Mouse (Mus musculus) lung, adult 2 months (tissue): ENCODE results near the gene Nudt3. TPM values are rescaled to one million over a fixed set of nuclear protein-coding genes. Genes with fewer than 3 reads are reported as not detected.
"Not testable (repeated sequence)": the region's sequence is repeated elsewhere in the genome, so short reads cannot be mapped to it uniquely, and the experiment has no call there.

Experiments used
- DNase-seq: peaks from one replicate; pipeline ENCODE4 v3.0.0; 2022
- H3K4me1 ChIP-seq: fragments of 200-500 bp; 2 replicates; pipeline ENCODE4 v1.6.1; 2011; ENCODE audit warnings: low read length; ENCODE audit not compliant: control insufficient read depth, insufficient read depth
- H3K4me3 ChIP-seq: fragments of 200-500 bp; replicated peaks from 2 replicates; pipeline ENCODE3; 2011; ENCODE audit warnings: low read depth, mild to moderate bottlenecking, control low read depth, low read length; ENCODE audit errors: extremely low read depth
- CTCF ChIP-seq: fragments of 200-500 bp; IDR thresholded peaks from 2 replicates; pipeline ENCODE4 v1.5.1; 2011; ENCODE audit warnings: mild to moderate bottlenecking, low read length, control low read depth; ENCODE audit not compliant: insufficient read depth
- POLR2A ChIP-seq: fragments of 200-500 bp; IDR thresholded peaks from 2 replicates; pipeline ENCODE4 v1.6.1; 2011; ENCODE audit warnings: low read depth, mild to moderate bottlenecking, control low read depth, low read length, borderline replicate concordance; ENCODE audit errors: extremely low read depth
- WGBS: fragments of 180-500 bp; shearing (Covaris S2); methylation state at CpG from one replicate; pipeline ENCODE4 v1.1.7; 2018; 5-methylcytosine and 5-hydroxymethylcytosine counted together
- polyA plus RNA-seq: library from polyadenylated mRNA; depleted of rRNA; stranded (reverse); fragments of >200 nt; gene quantifications from 2 replicates; pipeline ENCODE4 v1.2.3, GENCODE M21; 2012

Nudt3 gene
- polyA plus RNA-seq, 1 experiment = 60.4 TPM

DNA sequence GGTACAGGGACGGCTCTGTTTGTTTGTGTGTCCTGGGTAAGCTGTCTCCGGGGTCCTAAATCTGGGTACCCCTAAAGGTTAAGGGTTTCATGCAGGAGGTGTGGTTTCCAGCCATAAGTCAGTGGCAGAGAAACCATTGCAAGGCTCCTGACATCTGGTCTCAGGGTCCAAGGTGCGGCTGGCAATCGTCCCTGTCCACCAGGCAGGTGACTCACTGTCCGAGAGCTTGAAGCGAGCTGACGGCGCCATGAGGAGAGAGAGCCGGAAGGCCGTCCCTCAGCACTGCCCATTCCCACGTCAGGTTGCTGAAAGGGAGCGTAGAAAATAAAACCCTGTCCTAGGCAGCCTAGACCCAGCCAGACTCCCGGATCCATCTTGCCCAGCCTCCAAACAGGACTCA, 27.3 kb upstream of the Nudt3 start:
- 69% methylated on average over 13 of the region's 13 CpGs for WGBS
- TF ChIP-seq POLR2A (no peak), CTCF (no peak)
- H3K4me1 ChIP-seq = no peaks in the 10 kb centered on the region
- no peak overlapping the region for H3K4me3 ChIP-seq
- DNase-seq = no peak

DNA sequence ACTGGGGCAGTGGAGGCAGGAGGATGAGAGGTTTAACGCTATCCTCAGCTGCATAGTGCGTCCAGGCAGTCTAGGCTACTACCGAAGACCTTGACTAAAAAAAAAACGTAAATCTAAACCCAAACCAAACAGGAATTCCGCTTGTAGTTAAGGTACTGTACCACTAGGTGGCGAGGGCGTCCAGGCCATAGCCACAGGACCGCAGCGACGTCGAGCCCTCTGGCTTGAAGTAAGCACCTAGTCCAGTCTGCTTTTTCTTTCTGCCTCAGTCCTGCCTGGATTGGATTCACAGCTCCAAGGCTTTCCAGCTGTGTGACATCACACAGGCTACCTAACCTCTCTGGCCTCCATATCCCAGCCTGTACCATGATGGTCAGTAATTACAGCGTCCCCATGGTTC, 26.9 kb upstream of the Nudt3 start:
- DNase-seq = peak; percentile 48
- H3K4me1 ChIP-seq = no peaks in the 10 kb centered on the region
- H3K4me3 ChIP-seq = no peak overlapping the region
- TF ChIP-seq POLR2A = no peak
- TF ChIP-seq CTCF = peak; percentile 81
- 6% methylated on average over 12 of the region's 12 CpGs for WGBS

DNA sequence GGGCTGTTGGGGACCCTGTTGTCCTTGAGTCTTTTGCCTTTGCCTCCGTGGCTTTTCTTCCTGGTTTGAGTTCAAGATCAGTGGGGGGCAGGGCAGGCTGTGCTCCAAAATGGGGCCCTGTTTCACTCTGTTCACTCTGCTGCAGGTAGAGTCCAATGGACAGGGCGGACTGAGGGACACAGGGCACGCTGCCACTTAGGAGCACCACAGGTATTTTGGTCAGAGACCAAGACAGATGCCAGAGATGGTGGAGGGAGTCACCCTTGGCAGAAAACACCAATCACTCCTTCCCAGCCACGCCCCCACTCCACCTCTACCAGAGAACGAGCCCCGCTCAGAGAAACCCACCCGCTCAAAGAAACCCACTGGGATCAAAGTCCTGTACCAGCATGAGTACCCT, 22.5 kb upstream of the Nudt3 start:
- no peaks in the 10 kb centered on the region for H3K4me1 ChIP-seq
- DNase-seq = no peak
- 35% methylated on average over 7 of the region's 7 CpGs for WGBS
- no peak overlapping the region for H3K4me3 ChIP-seq
- TF ChIP-seq POLR2A = no peak
- no peak for TF ChIP-seq CTCF

DNA sequence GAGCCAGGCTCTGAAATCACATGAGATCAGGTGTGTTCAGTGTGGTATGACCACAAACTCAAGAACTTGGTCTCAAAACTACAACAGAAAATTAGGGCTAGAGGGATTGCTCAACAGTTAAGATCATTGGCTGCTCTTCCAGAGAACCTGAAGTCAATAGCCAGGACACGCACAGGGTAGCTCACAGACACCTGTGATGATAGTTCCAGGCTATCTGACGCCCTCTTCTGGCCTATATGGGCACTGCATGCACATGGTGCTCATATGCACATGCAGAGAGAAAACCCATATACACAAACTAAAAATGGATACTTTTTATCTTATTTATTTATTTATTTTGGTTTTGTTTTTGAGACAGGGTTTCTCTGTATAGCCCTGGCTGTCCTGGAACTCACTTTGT, 21.3 kb upstream of the Nudt3 start:
- no peaks in the 10 kb centered on the region for H3K4me1 ChIP-seq
- TF ChIP-seq CTCF (0 out of 2 replicates have a peak, but pooled peaks have one; percentile 1), POLR2A (no peak)
- no peak overlapping the region for H3K4me3 ChIP-seq
- DNase-seq = no peak
- WGBS = 45% methylated on average over 2 of the region's 2 CpGs

DNA sequence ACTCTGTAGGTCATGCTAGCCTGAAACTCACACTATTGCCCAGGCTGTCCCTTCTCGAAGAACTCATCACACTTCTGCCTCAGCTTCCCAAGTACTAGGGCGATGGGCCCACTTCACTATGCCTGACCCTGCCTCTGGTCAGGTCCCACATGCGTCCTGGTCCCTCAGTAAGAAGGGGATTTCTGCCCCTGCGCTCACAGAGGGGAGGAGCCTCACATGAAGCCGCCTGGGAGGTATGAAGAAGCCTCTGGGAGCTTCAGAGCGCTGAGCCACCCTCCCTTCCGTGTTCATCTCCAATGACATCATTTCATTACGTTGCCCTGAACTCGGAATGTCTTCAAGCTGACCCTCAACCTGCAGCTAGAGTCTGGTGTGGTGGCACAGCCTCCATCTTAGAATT, 20.5 kb upstream of the Nudt3 start:
- H3K4me3 ChIP-seq = no peak overlapping the region
- 83% methylated on average over 9 of the region's 9 CpGs for WGBS
- TF ChIP-seq POLR2A (no peak), CTCF (no peak)
- no peaks in the 10 kb centered on the region for H3K4me1 ChIP-seq
- no peak for DNase-seq

DNA sequence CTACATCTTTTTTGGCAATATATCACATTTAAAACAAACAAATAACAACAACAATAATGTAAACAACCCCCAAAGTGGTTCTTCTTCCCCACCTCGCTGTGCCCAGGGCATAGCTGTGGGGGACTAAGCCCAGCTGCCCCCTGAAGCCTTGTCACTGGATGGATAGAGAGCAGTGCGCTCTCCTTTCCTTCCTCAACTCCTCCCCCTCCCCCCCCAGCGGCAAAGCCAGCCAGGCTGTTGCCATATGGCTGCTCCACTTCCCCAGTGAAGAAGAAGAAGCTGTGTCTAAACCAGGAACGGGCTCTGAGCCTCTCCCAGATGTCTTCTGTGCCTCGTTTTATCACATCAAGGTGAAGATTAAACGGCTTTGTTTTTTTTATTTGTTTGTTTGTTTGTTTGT, 19.8 kb upstream of the Nudt3 start:
- TF ChIP-seq CTCF (no peak), POLR2A (no peak)
- WGBS = 37% methylated on average over 6 of the region's 6 CpGs
- no peak for DNase-seq
- Histone ChIP-seq H3K4me3 (no peak overlapping the region), H3K4me1 (no peaks in the 10 kb centered on the region)

DNA sequence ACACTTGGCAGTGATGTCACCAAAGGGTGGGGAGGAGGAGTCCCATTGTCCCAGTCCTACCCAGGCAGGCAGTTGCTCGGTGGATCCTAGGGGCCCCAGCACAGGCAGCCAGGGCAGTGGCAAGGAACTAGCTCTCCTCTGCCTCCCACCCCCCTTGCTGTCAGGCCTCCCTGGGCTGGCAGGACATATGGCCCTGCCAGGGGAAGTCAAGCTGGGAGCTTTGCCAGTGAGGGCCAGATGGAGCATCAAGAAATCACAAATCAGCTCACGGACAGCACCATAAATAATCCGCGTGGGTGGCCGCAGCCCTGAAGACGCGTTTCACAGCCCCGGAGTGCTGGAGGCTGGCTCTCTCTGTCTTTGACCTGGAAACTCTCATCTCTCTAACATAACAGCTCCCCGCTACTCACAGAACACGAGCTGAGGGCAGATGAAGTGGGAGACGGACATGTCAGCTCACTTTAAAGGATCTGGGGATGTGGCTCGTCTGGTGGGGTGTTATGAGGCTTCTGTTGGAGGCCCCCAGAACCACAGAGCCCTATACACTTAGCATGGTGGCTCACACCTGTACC, 19.3 kb upstream of the Nudt3 start:
- 5% methylated on average over 12 of the region's 12 CpGs for WGBS
- TF ChIP-seq POLR2A = no peak
- Histone ChIP-seq H3K4me3 (no peak overlapping the region), H3K4me1 (no peaks in the 10 kb centered on the region)
- no peak for DNase-seq

DNA sequence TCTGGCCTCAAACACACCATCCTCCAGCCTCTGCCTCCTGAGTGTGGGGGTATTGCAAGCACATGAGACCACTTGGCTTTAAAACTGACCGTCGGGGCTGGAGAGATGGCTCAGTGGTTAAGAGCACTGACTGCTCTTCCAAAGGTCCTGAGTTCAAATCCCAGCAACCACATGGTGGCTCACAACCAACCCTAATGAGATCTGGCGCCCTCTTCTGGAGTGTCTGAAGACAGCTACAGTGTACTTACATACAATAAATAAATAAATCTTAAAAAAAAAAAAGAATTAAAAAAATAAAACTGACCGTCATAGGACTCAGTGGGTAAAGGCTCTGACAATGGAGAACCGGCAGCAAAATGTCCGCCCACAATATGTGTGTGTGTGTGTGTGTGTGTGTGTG, 16.6 kb upstream of the Nudt3 start:
- 90% methylated on average over 6 of the region's 6 CpGs for WGBS
- DNase-seq = not testable (repeated sequence)

DNA sequence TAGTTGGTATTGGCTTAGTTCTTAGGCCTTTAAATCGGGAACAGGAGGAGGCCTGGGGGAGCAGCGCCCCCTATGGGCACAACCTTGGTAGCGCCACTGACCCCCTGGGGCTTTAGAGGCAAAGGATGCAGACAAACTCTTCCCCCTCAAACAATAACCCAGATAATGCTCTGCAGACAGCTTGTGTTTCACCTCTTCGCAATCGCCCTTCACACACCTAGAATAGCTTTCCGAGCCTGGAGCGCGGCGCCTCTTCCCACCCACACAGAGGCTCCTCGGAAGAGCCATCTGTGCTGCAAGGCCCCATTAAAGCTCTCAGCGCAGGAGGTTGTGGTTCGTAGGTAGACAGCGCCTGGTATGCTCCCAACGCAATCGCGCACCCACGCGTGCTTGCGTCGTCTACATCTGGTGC, 15.6 kb upstream of the Nudt3 start:
- Histone ChIP-seq H3K4me3 (no peak overlapping the region), H3K4me1 (peaks cover 4% of the 10 kb centered on the region; the same call in 1 of the 2 replicates)
- TF ChIP-seq CTCF = peak; percentile 38
- no peak for TF ChIP-seq POLR2A
- WGBS = 83% methylated on average over 20 of the region's 20 CpGs
- DNase-seq = no peak

More for the DNA sequence above, 16.6 kb upstream of the Nudt3 start:
- H3K4me1 ChIP-seq, H3K4me3 ChIP-seq: not testable (repeated sequence)

DNA sequence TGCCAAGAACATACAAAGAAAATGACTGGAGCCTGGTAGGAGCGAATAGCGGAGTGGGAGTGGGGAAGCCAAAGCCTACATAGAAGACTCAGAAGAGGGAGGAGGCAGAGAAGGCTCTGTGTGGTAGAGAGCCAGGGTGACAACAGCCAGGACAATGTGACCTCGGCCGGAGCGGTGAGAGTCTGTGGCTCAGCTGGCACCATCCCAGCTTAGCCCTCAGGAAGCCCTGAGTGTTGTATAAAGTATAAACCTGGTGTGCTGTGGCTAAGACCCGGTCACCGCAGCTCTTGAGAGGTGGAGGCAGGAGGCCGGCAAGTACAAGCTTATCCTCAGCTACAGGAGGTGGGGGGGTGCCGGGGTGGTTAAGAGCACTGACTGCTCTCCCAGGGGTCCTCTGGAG, 14.0 kb upstream of the Nudt3 start:
- WGBS = 51% methylated on average over 9 of the region's 9 CpGs
- Histone ChIP-seq H3K4me3 (no peak overlapping the region), H3K4me1 (peaks cover 9% of the 10 kb centered on the region; the same call in 1 of the 2 replicates)
- TF ChIP-seq CTCF = no peak
- DNase-seq = no peak

DNA sequence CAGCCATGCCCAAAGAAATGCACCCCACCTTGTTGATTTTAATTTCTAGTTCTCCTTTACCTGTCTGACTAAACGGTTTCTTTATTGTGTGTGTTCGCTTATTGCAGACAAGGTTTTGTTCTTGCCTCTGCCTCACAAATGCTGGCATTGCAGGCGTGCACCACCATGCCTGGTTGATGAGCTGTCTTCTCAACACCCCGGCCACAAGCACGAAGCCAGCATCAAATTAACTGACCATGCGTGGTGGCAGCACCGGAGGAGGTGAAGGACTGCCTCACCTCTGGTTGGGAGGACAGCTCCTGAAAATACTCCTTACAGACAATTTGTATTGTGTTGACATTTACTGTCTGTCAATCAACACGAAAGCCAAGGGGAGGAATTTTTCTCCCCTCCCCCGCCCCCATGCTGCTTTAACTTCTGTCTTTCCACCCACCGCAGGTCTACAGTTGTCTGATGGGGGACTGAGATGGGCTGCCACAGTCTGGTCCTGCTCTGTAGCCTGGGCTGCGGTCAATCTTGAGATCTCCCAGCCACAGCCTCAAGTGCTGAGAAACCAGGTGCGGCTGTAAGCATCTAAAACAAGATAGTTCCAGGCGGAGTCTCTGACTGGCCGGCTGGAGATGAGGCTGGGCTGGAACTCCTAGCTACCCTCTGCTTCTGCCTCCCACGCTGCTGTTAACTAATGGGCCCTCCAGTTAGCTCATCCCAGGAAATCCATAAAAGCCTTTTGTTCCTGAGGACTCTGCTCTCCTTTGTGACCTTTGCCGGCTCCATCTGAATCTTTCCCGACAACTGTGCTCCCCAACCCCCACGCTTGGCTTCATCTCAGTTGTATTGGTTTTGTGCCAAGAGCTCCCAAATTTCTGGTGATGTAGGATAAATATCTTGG, 13.1 kb upstream of the Nudt3 start, which contains the start of gene Rps10:
Gene Rps10 (minus strand): TSS at position 538 of the 889 bp plus-strand sequence.
- no peak for DNase-seq
- WGBS = 64% methylated on average over 18 of the region's 18 CpGs
- TF ChIP-seq CTCF (no peak), POLR2A (no peak)
- peak within 1 kb of the TSS; percentile 42 for H3K4me3 ChIP-seq
- H3K4me1 ChIP-seq = peaks cover 9% of the 10 kb centered on the region; the same call in 1 of the 2 replicates

DNA sequence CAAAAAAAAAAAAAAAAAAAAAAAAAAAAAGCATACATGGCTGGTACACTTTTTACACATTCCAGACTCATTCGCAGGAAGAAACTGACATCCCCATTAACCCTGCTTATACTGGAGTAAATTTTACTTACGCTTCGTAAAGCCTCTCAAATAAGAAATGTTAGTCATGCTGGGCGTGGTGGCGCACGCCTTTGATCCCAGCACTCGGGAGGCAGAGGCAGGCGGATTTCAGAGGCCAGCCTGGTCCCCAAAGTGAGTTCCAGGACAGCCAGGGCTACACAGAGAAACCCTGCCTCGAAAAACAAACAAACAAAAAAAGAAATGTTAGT, 12.2 kb upstream of the Nudt3 start:
- H3K4me1 ChIP-seq, DNase-seq: not testable (repeated sequence)
- 27% methylated on average over 9 of the region's 9 CpGs for WGBS
- H3K4me3 ChIP-seq = peak overlapping the region; percentile 73
